Mouse (Mus musculus): Measurements from ENCODE around the gene Rap1b. TPM values are rescaled to one million over a fixed set of nuclear protein-coding genes. Genes with fewer than 3 reads are reported as not detected.

Rap1b gene
- polyA plus RNA-seq, 1 experiment from 2014 or later, result 87.0 TPM

GRCm38 (mm10) chr10:117836354-117836753 lies 9.5 kb downstream of the Rap1b start:
- ATAC-seq (ENCODE audit: low read depth), result no peak

GRCm38 (mm10) chr10:117835453-117835852 lies 10.4 kb downstream of the Rap1b start:
- Histone ChIP-seq H3K9ac (ENCODE audit: low read depth, low read length) (no peak overlapping the region), H3K36me3 (ENCODE audit: control insufficient read depth, insufficient read depth) (no peaks in the 10 kb centered on the region), H3K4me2 (ENCODE audit: low read depth, low read length) (no peak overlapping the region), H3K4me1 (ENCODE audit: control insufficient read depth, low read depth, low read length) (peaks cover 9% of the 10 kb centered on the region), H3K4me3 (ENCODE audit: low read depth, low read length) (no peak overlapping the region), H3K27ac (ENCODE audit: low read length) (no peak overlapping the region), H3K9me3 (replicated peaks; ENCODE audit: control insufficient read depth, low read length) (no peaks in the 10 kb centered on the region), H3K27me3 (ENCODE audit: control insufficient read depth, insufficient read depth, low read depth, low read length) (no peaks in the 10 kb centered on the region)
- WGBS (ENCODE audit: insufficient replicate concordance), result 50% methylated on average over 5 of the region's 5 CpGs
- ATAC-seq (ENCODE audit: low read depth), result no peak

More at GRCm38 (mm10) chr10:117836354-117836753, 9.5 kb downstream of the Rap1b start:
- H3K4me3 ChIP-seq (ENCODE audit: low read depth, low read length), result no peak overlapping the region
- no peaks in the 10 kb centered on the region for H3K9me3 ChIP-seq (replicated peaks; ENCODE audit: control insufficient read depth, low read length)
- no peak overlapping the region for H3K9ac ChIP-seq (ENCODE audit: low read depth, low read length)
- WGBS (ENCODE audit: insufficient replicate concordance), result 34% methylated on average over 2 of the region's 2 CpGs
- no peak overlapping the region for H3K4me2 ChIP-seq (ENCODE audit: low read depth, low read length)
- peaks cover 15% of the 10 kb centered on the region for H3K4me1 ChIP-seq (ENCODE audit: control insufficient read depth, low read depth, low read length)
- H3K27ac ChIP-seq (ENCODE audit: low read length), result no peak overlapping the region
- H3K36me3 ChIP-seq (ENCODE audit: control insufficient read depth, insufficient read depth), result no peaks in the 10 kb centered on the region
- H3K27me3 ChIP-seq (ENCODE audit: control insufficient read depth, insufficient read depth, low read depth, low read length), result no peaks in the 10 kb centered on the region

GRCm38 (mm10) chr10:117830797-117831196 lies 15.0 kb downstream of the Rap1b start:
- no peak overlapping the region for H3K9ac ChIP-seq (ENCODE audit: low read depth, low read length)
- ATAC-seq (ENCODE audit: low read depth), result no peak
- H3K4me3 ChIP-seq (ENCODE audit: low read depth, low read length), result no peak overlapping the region
- no peak overlapping the region for H3K27ac ChIP-seq (ENCODE audit: low read length)
- no peaks in the 10 kb centered on the region for H3K9me3 ChIP-seq (replicated peaks; ENCODE audit: control insufficient read depth, low read length)
- H3K4me1 ChIP-seq (ENCODE audit: control insufficient read depth, low read depth, low read length), result peaks cover 19% of the 10 kb centered on the region
- H3K27me3 ChIP-seq (ENCODE audit: control insufficient read depth, insufficient read depth, low read depth, low read length), result no peaks in the 10 kb centered on the region
- H3K4me2 ChIP-seq (ENCODE audit: low read depth, low read length), result no peak overlapping the region
- WGBS (ENCODE audit: insufficient replicate concordance), result 47% methylated on average over 3 of the region's 3 CpGs
- no peaks in the 10 kb centered on the region for H3K36me3 ChIP-seq (ENCODE audit: control insufficient read depth, insufficient read depth)

GRCm38 (mm10) chr10:117829472-117830155 lies 16.2 kb downstream of the Rap1b start:
- 74% methylated on average over 7 of the region's 7 CpGs for WGBS (ENCODE audit: insufficient replicate concordance)
- no peak for ATAC-seq (ENCODE audit: low read depth)
- Histone ChIP-seq H3K27ac (ENCODE audit: low read length) (no peak overlapping the region), H3K27me3 (ENCODE audit: control insufficient read depth, insufficient read depth, low read depth, low read length) (no peaks in the 10 kb centered on the region), H3K4me3 (ENCODE audit: low read depth, low read length) (no peak overlapping the region), H3K4me2 (ENCODE audit: low read depth, low read length) (no peak overlapping the region), H3K9ac (ENCODE audit: low read depth, low read length) (no peak overlapping the region), H3K36me3 (ENCODE audit: control insufficient read depth, insufficient read depth) (no peaks in the 10 kb centered on the region), H3K9me3 (replicated peaks; ENCODE audit: control insufficient read depth, low read length) (no peaks in the 10 kb centered on the region), H3K4me1 (ENCODE audit: control insufficient read depth, low read depth, low read length) (peaks cover 22% of the 10 kb centered on the region)

GRCm38 (mm10) chr10:117829022-117829421 lies 16.8 kb downstream of the Rap1b start:
- no peak overlapping the region for H3K27ac ChIP-seq (ENCODE audit: low read length)
- no peaks in the 10 kb centered on the region for H3K36me3 ChIP-seq (ENCODE audit: control insufficient read depth, insufficient read depth)
- no peak overlapping the region for H3K9ac ChIP-seq (ENCODE audit: low read depth, low read length)
- H3K9me3 ChIP-seq (replicated peaks; ENCODE audit: control insufficient read depth, low read length), result no peaks in the 10 kb centered on the region
- ATAC-seq (ENCODE audit: low read depth), result no peak
- WGBS (ENCODE audit: insufficient replicate concordance), result 55% methylated on average over 4 of the region's 4 CpGs
- no peak overlapping the region for H3K4me2 ChIP-seq (ENCODE audit: low read depth, low read length)
- no peaks in the 10 kb centered on the region for H3K27me3 ChIP-seq (ENCODE audit: control insufficient read depth, insufficient read depth, low read depth, low read length)
- peaks cover 22% of the 10 kb centered on the region for H3K4me1 ChIP-seq (ENCODE audit: control insufficient read depth, low read depth, low read length)
- H3K4me3 ChIP-seq (ENCODE audit: low read depth, low read length), result no peak overlapping the region

GRCm38 (mm10) chr10:117828536-117828935 lies 17.3 kb downstream of the Rap1b start:
- WGBS (ENCODE audit: insufficient replicate concordance), result 52% methylated on average over 4 of the region's 4 CpGs
- no peak overlapping the region for H3K4me2 ChIP-seq (ENCODE audit: low read depth, low read length)
- H3K9me3 ChIP-seq (replicated peaks; ENCODE audit: control insufficient read depth, low read length), result no peaks in the 10 kb centered on the region
- peaks cover 1% of the 10 kb centered on the region; the same call in 1 of the 2 replicates for H3K36me3 ChIP-seq (ENCODE audit: control insufficient read depth, insufficient read depth)
- no peaks in the 10 kb centered on the region for H3K27me3 ChIP-seq (ENCODE audit: control insufficient read depth, insufficient read depth, low read depth, low read length)
- peaks cover 22% of the 10 kb centered on the region for H3K4me1 ChIP-seq (ENCODE audit: control insufficient read depth, low read depth, low read length)
- no peak overlapping the region for H3K27ac ChIP-seq (ENCODE audit: low read length)
- no peak overlapping the region for H3K9ac ChIP-seq (ENCODE audit: low read depth, low read length)
- no peak for ATAC-seq (ENCODE audit: low read depth)
- no peak overlapping the region for H3K4me3 ChIP-seq (ENCODE audit: low read depth, low read length)

- peaks cover 24% of the 10 kb centered on the region for H3K36me3 ChIP-seq (ENCODE audit: control insufficient read depth, insufficient read depth)
- H3K9ac ChIP-seq (ENCODE audit: low read depth, low read length), result no peak overlapping the region
- no peak for ATAC-seq (ENCODE audit: low read depth)
- H3K4me3 ChIP-seq (ENCODE audit: low read depth, low read length), result no peak overlapping the region
- H3K27me3 ChIP-seq (ENCODE audit: control insufficient read depth, insufficient read depth, low read depth, low read length), result no peaks in the 10 kb centered on the region
- 72% methylated on average over 4 of the region's 4 CpGs for WGBS (ENCODE audit: insufficient replicate concordance)
- H3K4me1 ChIP-seq (ENCODE audit: control insufficient read depth, low read depth, low read length), result peaks cover 17% of the 10 kb centered on the region
- no peak overlapping the region for H3K4me2 ChIP-seq (ENCODE audit: low read depth, low read length)
- no peak overlapping the region for H3K27ac ChIP-seq (ENCODE audit: low read length)
- no peaks in the 10 kb centered on the region for H3K9me3 ChIP-seq (replicated peaks; ENCODE audit: control insufficient read depth, low read length)
Measured at GRCm38 (mm10) chr10:117824647-117825046, 21.2 kb downstream of the Rap1b start.

GRCm38 (mm10) chr10:117824139-117824538 lies 21.7 kb downstream of the Rap1b start:
- Histone ChIP-seq H3K27ac (ENCODE audit: low read length) (no peak overlapping the region), H3K9me3 (replicated peaks; ENCODE audit: control insufficient read depth, low read length) (no peaks in the 10 kb centered on the region), H3K4me1 (ENCODE audit: control insufficient read depth, low read depth, low read length) (peaks cover 12% of the 10 kb centered on the region), H3K4me2 (ENCODE audit: low read depth, low read length) (no peak overlapping the region), H3K4me3 (ENCODE audit: low read depth, low read length) (no peak overlapping the region), H3K36me3 (ENCODE audit: control insufficient read depth, insufficient read depth) (peaks cover 24% of the 10 kb centered on the region), H3K27me3 (ENCODE audit: control insufficient read depth, insufficient read depth, low read depth, low read length) (no peaks in the 10 kb centered on the region), H3K9ac (ENCODE audit: low read depth, low read length) (no peak overlapping the region)
- 55% methylated on average over 4 of the region's 4 CpGs for WGBS (ENCODE audit: insufficient replicate concordance)
- peak; percentile 24; the same call in 1 of the 2 replicates for ATAC-seq (ENCODE audit: low read depth)

- H3K4me2 ChIP-seq (ENCODE audit: low read depth, low read length), result no peak overlapping the region
- peaks cover 26% of the 10 kb centered on the region for H3K36me3 ChIP-seq (ENCODE audit: control insufficient read depth, insufficient read depth)
- H3K4me3 ChIP-seq (ENCODE audit: low read depth, low read length), result no peak overlapping the region
- ATAC-seq (ENCODE audit: low read depth), result no peak
- no peak overlapping the region for H3K9ac ChIP-seq (ENCODE audit: low read depth, low read length)
- no peak overlapping the region for H3K27ac ChIP-seq (ENCODE audit: low read length)
- no peaks in the 10 kb centered on the region for H3K9me3 ChIP-seq (replicated peaks; ENCODE audit: control insufficient read depth, low read length)
- WGBS (ENCODE audit: insufficient replicate concordance), result 72% methylated on average over 6 of the region's 6 CpGs
- peaks cover 6% of the 10 kb centered on the region for H3K4me1 ChIP-seq (ENCODE audit: control insufficient read depth, low read depth, low read length)
- no peaks in the 10 kb centered on the region for H3K27me3 ChIP-seq (ENCODE audit: control insufficient read depth, insufficient read depth, low read depth, low read length)
Measured at GRCm38 (mm10) chr10:117823321-117823720, 22.5 kb downstream of the Rap1b start.

Data from liver, embryonic 16.5 days (tissue).